Mouse (Mus musculus): Measurements from ENCODE around the gene D10Wsu102e.

- TF ChIP-seq CTCF (IDR thresholded peaks at IDR 0.05; ENCODE audit: low read depth, low read length): no peak
- no peak for TF ChIP-seq POLR2A (IDR thresholded peaks at IDR 0.05; ENCODE audit: borderline replicate concordance, low read depth, low read length)
These were observed 21.9 kb upstream of the D10Wsu102e start for GRCm38 (mm10) chr10:83337971-83338598.

All from bone marrow macrophage, adult 2 months (primary cell).